Mouse (Mus musculus) CH12.LX (cell line): ENCODE data around the gene Dbt.

Source experiments
- CTCF ChIP-seq, 2 experiments: IDR thresholded peaks in 1 of 2; conservative IDR thresholded peaks in 1 of 2; 2 replicates each; pipeline ENCODE4 v1.5.1; 2011 to 2012; ENCODE audit warnings: low read depth in 2 of 2, low read length in 2 of 2, improper control_type of control experiment in 1 of 2, inconsistent platforms in 1 of 2, mild to moderate bottlenecking in 1 of 2, moderate library complexity in 1 of 2
- MYC ChIP-seq: IDR thresholded peaks from 2 replicates; pipeline ENCODE4 v1.6.1; 2011; ENCODE audit warnings: low read depth, mild to moderate bottlenecking, improper control_type of control experiment, low read length

DNA sequence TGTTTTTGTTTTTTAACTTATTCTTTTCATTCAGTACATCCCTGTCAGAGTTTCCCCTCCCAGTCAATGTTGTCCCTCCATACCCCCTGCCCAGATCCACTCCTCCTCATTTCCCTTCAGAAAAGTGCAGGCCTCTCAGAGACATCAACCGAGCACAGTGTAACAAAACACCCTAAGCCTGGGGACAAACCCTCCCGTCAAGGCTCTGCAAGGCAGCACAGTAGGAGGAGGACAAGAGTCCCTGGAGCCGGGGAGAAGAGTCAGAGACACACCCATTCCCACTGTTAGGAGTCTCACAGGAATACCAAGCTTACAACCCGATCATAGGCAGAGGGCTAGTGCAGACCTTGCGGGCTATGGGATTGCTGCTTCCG lies 24.3 kb downstream of the Dbt start:
- TF ChIP-seq CTCF (conservative IDR thresholded peaks at IDR 0.05 in 1 of 2, IDR thresholded peaks at IDR 0.05 in 1 of 2; ENCODE audit: low read depth in 2 of 2, low read length in 2 of 2) = no peak
- TF ChIP-seq MYC = no peak
